Mouse (Mus musculus) layer of hippocampus, adult 8-10 months (tissue): Measurements from ENCODE around the gene Iscu. TPM values are rescaled to one million over a fixed set of nuclear protein-coding genes. Genes with fewer than 3 reads are reported as not detected.
A peak's percentile ranks its signal among the peaks of the same experiment; 100 is the strongest.

ENCODE experiments used
- DNase-seq, 2 experiments: peaks; one replicate each; pipeline ENCODE4 v3.0.0; 2022; ENCODE audit warnings: low spot score in 2 of 2
- total RNA-seq, 4 experiments: library from RNA; stranded (reverse); gene quantifications; 2 replicates each; pipeline ENCODE4 v1.2.4; 2022

Gene Iscu
- total RNA-seq, 4 experiments from 2014 or later, result 117 to 135 (median 126) TPM

GRCm38 (mm10) chr5:113814111-113815040, 41.8 kb downstream of the Iscu start:
- no peak for DNase-seq

DNA sequence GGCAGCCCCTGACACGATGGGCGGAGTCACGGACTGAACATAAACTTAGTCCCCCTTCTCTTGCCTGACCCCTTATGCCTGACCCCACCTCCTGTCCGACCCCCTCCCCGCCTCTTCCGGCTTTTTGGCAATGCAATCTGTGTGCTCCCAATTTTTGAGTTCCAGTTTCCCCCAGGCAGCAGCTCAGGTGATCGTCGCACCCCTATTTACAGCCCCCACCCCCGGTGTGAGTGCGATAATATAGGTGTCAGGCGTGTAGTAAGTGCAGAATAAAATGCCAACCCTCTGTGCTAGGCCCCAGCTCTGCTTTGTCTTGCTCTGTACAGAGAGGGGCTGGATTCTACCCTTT, 42.5 kb downstream of the Iscu start:
- no peak for DNase-seq

DNA sequence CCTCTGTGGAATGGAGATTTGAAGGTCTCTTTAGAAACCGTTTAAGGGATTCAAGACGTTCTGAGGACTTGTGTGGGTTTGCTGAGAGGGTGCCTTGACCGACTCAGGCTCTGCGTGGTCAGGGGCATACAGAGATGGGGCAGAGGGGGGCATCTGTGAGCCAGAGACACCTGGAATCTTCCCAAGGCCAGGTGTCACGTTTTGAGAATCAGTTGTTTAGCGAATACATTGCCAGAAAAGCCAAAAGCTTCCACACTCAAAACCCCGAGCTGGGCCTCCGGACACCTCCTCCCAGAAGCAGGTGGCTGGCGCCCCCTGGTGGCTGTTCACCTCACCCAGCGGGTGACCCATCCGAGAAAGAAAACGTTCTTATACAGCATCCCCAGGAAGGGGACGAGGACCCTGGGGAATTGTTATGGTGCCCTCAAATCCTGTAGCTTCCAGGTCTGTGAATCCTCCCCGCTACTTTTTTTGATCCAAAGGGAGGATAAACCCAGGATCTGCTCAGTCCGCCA, 43.1 kb downstream of the Iscu start:
- peak in 1 of 2 experiments; percentile 36 for DNase-seq

- no peak for DNase-seq
Observed at GRCm38 (mm10) chr5:113818572-113818971, 46.0 kb downstream of the Iscu start.

DNA sequence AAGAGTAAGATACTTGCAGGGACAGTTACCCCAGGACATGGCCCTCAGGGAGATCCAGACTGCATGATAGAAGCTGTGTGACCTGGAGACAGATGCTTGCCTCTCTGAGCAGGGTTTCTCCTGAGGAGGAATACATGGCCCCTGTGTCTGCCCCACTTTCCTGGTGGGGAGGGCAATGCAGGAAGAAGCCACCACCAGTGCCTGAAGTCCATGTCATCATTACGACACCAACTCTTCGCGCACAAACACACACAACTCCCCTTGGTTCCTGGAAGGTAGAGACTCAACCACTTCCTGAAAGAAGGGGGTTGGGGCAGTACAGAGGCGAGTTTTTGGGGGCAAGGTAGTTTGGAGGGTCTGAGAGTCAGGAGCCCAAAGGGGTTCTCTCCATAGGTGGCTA, 51.7 kb downstream of the Iscu start:
- no peak for DNase-seq

GRCm38 (mm10) chr5:113825558-113825957, 53.0 kb downstream of the Iscu start:
- no peak for DNase-seq

DNA sequence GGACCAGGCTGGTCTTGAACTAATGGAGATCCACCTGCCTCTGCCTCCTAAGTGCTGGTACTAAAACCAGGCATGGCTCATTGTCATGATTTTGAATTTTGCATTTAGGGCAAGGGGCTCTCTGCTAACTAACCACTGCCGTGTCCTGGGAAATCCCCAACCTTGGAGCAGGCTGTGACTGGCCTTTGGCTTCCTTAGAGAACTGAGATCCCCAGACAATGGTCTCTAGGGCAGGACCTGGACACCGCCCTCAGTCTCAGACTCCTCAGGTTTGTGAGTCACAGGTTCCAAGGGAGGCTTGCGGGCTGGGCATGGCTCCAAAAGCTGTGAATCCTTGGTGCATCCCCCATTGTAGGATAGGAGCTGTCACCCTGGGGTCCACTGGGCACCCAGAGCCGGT, 54.1 kb downstream of the Iscu start:
- DNase-seq, result no peak

Other genes starting within 250 kb of the Iscu start
- 10 to 100 TPM in 2 of 4 experiments, 1 to 10 TPM in 2; 5.1 to 23.1 (median 13.4) TPM for gene Cmklr1, start 122.3 kb upstream of the Iscu start, total RNA-seq
- gene 1700069L16Rik, start 48.0 kb upstream of the Iscu start, total RNA-seq, result not detected
- 10 to 100 TPM; 12.0 to 13.2 (median 12.7) TPM for gene Ficd, start 36.9 kb upstream of the Iscu start, total RNA-seq
- gene Sart3, start 238 bp upstream of the Iscu start, total RNA-seq, result 10 to 100 TPM; 43.7 to 57.8 (median 48.9) TPM
- 10 to 100 TPM; 22.0 to 40.1 (median 31.5) TPM for gene Tmem119, start 27.8 kb downstream of the Iscu start, total RNA-seq
- 10 to 100 TPM; 27.3 to 84.9 (median 53.7) TPM for gene Selplg, start 59.9 kb downstream of the Iscu start, total RNA-seq
- 100 to 1,000 TPM in 1 of 4 experiments, 10 to 100 TPM in 3; 89.3 to 106 (median 94.0) TPM for gene Coro1c, start 136.0 kb downstream of the Iscu start, total RNA-seq
- gene Ssh1, start 221.1 kb downstream of the Iscu start, total RNA-seq, result 10 to 100 TPM; 27.9 to 32.3 (median 29.3) TPM
- under 1 TPM in 1 of 4 experiments, not detected in 3; 0.31 TPM for gene Dao, start 231.0 kb downstream of the Iscu start, total RNA-seq